Mouse (Mus musculus) liver, embryonic 18 days (tissue): ENCODE results near the gene Ube2e1. TPM values are rescaled to one million over a fixed set of nuclear protein-coding genes. Genes with fewer than 3 reads are reported as not detected.

Experiments used
- polyA plus RNA-seq: library from polyadenylated mRNA; depleted of rRNA; stranded (reverse); fragments of >200 nt; gene quantifications from 2 replicates; pipeline ENCODE4 v1.2.3, GENCODE M21; 2012; rRNA removed

Ube2e1 gene
- polyA plus RNA-seq: 29.2 and 30.2 TPM in 2 replicates

GRCm38 (mm10) chr14:18331693-18332131 is at the start of gene Ube2e1:
Gene Ube2e1 (minus strand): TSS chr14:18331859.

DNA sequence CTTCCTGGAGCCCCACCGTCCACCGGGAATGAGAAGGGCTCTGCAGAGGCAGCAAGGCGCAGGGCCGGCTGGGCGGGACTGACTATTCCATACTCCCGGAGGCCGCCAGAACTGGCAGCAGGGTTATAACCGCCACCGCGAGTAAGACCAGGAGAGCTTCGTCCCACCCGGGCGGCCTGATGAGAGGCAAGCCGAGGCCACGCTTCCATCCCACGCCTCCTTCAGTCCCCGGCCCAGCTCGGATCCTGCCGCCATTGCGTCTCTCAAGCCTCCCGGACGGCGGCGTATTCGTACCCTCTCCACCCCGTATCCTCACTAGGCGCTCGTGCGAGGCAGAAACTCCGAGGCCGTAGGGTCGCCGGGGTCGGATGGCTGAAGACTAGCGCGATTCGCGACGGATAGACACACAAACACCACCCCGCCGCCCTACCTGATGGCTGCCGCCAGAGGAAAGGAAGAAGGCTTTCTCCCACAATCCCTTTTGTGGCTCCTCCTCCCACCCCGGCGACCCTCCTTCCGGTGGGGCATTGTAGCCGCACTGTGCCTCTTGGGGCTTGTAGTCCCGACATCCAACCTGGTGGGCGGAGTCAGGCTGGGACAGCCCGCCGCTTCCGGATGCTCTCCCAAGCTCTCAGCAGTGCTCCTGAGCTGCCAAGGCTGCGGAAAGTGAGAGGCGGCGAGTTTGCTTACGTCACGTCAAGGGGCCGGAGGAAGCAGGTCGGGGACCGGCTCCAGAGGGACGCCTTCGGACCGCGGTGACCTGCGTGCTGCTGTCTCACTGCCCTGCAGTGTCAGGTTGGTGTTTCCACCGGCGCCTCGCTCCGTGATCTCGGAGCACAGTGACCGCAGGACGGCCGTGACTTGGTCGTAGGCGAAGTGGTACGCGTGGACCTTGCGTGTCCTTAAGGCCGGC is 60.9 kb downstream of the Ube2e1 start, which contains the start of the genes Nkiras1 and Rpl15:
Gene Nkiras1 (plus strand): TSS at position 608 of the 913 bp plus-strand sequence.
Gene Rpl15 (minus strand): TSS at position 863 of the 913 bp plus-strand sequence.

DNA sequence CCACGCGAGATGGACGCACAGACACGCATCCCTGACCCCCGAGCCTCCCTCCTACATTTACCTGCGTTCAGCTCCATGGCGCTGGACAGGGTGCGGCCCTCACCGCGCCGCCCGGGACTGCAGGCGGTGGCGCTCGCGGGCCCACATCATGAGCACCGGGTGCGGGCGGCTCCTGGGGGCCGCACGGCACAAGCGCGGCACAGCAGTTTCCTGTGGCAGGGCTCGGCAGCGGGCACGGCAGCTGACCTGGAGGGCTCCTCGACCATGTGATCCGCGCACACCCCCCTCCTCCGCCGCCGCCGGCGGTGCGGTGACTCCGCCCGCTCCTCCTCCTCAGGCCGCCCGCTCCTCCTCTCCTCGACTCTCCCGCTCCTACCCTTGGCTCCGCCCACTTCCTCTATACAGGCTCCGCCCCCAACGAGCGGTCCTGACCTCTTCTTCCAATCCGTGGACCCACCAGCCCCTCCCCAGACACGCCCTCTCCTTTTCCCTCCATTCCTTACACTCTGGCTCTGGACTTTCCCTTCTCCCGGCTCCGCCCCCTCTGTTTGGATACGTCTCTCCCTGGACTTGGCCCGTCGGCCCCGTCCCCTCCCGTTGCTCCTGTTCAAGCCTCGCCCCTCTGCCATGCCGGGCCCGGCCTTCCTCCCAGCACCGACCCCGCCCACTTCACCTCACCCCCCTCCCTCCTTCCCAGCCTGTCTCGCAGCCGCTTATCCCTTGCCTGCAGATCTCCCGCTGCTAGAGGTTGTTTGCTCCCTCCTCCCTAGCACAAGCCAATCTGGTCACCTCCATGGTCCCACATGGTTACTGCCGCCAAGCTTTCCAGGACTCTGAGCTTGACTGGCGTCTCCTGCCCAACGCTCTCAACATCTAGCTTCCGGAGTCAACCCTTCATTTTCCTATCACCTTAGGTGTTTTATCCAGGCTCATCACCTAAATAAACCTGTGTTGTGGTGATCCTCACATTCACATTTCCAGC is 92.6 kb downstream of the Ube2e1 start, which contains the start of gene Nr1d2:
Gene Nr1d2 (minus strand): TSS at position 378 of the 982 bp plus-strand sequence.

Other genes with a start within 250 kb of the Ube2e1 start
- gene Nr1d2, start 92.7 kb downstream of the Ube2e1 start, polyA plus RNA-seq: 2.2 and 2.6 TPM in 2 replicates
- gene Nkiras1, start 60.7 kb downstream of the Ube2e1 start, polyA plus RNA-seq: 10.8 and 11.6 TPM in 2 replicates
- gene Rpl15, start 60.5 kb downstream of the Ube2e1 start, polyA plus RNA-seq: 466 and 676 TPM in 2 replicates